Mouse (Mus musculus): ENCODE data around the gene Mrpl23.

The Mrpl23 gene

DNA sequence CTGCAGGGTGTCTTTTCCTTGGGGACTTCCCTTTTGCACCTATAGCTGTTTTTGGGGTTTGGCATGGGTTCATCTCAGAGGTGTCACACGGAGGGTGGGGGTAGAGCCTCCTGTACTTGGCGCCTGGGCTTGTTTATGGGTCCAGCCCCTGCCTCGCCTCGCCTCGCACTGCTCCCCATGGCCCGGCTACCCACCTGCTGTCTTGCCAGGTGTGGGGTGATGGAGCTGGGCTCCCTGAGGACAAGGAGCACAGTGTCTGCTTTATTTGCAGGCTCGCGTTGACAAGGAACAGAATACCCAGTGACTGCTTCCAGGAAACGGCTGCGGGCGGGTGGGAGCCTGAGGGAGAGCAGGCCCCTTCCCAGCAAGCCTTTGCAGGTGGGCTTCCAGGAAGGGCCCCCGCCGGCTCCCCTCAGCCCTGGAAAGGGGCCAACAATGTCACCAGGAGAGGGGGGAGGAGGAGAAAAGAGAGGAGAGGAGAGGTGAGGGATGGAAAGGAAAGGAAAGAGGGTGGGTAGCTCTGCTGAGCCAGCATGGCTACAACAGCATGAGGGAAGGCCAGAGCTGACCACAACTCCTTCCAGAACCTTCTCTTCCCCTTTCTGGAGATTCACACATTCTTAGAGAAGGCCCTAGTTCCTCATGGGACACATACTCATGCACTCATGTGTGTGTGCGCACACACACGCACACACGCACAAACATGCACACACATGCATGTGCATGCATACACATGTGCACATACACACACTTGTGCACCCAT, 39.2 kb downstream of the Mrpl23 start:
- in situ Hi-C loops (cut with MboI, MseI): no loop called here

DNA sequence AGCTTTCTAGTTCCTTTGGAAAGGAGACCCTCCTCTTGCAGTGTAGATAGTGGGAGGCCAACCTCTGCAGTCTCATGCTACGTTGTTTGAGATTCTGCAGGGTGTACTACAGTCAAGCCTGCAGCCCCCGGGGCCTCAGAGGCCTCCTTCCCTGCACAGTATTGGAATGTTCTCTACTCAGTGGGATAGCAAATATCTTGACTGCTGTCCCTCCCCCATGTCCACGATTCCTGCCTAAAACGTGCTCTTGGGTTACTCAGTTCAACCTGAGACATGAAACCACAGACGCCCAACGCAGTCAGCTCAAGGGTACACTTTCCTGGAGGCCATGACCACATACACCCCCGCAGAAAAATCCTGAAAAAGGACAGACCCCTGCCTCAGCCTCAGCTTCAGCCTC, 39.9 kb downstream of the Mrpl23 start:
- in situ Hi-C loops (cut with MboI, MseI): no loop called here

DNA sequence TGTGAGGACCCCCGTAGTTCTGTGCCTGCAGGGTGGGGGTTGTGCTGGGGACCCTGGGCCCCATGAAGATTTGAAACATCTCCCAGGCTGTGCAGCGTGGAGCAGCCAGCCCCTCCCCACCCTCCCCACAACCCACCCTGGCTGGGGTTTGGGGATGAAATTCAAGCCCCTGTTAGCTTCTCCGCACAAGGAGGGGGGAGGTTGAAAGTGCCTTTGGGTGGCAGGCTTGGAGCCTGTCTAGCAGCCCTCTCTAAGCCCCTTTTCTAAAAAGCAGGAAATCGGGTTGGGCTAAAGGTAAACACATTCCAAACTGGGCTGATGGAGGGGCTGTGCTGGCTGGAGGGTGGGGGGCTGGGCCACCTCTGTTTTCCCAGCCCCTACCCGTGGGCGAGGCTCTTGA, 40.5 kb downstream of the Mrpl23 start:
- in situ Hi-C loops (cut with MboI, MseI): no loop called here

DNA sequence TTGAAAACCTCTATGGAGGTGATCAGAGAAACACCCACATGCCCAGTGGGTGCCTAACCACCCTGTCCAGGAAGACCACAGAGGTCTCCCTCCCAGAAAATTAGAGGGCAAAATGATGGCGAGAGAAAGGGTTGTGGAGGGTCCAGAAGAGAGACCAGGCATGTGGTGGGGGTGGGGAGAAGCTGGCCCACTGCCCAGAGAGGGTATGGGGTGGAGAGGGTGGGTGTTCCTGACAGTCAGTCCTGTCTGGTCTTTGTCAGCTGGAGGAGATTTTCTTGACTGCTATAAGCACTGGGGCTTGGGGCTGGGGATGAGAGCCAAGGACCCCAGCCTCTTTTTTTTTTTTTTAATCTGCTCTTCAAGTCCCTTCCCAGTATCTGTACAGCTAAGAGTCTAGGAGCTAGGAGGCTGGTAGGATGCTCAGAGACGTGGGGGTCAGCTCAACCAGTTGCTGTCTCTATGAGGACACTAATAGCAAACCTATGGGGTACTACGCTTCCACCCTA, 41.7 kb downstream of the Mrpl23 start:
- in situ Hi-C loops (cut with MboI, MseI): no loop called here

DNA sequence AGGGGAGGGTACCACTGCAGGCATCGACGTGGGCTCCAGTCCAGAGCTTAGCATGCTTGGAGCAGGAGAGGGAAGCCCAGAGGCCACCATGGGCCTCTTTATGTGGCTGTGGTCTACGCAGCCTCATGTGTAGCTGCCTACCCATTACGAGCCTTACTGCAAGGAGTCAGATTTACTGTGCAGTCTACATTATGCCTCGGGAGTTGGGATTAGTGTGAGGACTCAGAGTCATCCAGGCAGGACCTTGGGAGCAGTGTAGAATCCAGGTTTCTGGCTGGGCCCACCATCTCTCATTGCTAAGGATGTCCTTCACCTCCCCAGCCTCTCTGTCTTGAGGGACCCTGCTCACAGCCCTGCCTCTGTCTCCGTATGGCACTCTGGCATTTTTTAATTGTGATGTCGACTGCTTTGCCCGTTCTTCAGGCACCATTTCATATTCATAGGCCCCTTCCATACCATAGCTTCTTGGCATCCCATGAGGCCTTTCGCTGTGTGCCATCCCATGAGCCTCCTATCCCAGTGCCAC, 42.4 kb downstream of the Mrpl23 start:
- in situ Hi-C loops (cut with MboI, MseI): no loop called here

DNA sequence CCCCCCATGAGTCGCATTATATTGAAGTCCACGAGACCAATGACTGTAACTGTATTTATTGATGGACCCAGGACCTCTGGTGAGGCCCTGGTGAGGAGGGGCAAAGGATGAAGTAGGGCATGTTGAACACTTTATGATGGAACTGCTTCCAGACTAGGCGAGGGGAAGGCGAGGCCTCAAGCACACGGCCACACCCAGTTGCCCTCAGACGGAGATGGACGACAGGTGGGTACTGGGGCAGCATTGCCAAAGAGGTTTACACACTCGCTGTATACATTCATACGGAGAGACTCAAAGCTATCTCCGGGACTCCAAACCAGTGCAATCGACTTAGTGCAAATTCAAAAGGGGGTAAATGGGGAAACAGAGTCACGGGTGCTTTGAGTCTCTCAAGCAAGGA, 43.0 kb downstream of the Mrpl23 start:
- in situ Hi-C loops (cut with MboI, MseI): no loop called here

DNA sequence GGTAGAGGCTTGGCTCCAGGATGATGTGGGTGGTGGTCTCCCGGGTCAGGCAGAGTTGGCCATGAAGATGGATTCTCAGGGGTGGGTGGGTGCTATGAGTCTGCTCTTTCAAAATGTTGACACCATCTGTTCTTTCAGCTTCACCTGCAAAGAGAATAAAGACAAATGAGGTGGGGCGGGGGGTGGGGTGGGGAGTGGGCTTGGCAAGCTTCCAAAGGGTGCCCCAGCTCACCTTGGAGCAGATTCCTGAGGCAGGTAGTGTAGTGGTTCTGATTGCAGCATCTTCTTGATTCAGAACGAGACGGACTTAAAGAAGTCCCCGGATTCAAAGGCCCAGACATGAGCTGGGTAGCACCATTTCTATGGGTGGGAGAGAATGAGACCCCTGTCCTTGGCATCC, 43.5 kb downstream of the Mrpl23 start:
- in situ Hi-C loops (cut with MboI, MseI): no loop called here

DNA sequence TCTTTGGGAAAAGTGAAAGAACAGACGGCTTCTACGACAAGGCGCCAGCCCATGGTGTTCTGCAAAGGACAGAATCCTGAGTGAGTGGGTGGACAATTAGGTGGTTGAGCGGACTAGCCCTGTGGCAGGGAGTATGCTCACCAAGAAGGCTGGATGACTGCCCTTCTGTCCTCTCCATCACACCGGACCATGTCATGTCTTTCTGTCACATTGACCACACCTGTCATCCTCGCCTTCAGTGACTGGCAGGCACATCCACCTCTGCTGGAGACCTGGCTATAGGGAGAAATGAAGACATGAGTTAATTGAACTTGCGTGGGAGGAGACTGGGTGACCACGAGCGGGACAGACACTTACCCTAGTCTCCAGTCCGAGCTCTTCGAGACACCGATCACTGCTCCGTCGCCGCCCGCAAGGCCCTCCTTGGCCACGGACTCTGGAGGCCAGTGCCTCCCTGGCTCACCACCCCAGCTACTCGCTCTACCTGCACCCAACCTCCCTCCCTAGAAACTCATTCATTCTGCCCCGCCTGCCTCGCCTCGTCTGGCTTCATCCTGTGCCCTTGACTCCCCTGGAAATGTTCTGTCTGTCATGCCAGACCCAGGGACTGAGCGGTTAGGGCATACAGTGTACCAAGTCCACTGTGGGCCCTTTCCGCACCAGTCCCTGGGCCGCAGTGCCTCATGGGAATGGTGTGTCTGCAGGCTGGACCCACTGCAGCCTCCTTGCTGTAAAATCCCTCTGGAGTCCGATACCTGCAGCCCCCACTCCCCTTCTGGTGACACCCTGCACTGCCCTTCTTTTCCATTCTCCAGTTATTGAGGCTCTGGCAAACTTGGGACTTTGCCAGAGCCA, 44.2 kb downstream of the Mrpl23 start:
- in situ Hi-C loops (cut with MboI, MseI): no loop called here

- in situ Hi-C loops (cut with MboI, MseI): no loop called here
These were observed 45.4 kb downstream of the Mrpl23 start for GRCm38 (mm10) chr7:142577806-142578423.

DNA sequence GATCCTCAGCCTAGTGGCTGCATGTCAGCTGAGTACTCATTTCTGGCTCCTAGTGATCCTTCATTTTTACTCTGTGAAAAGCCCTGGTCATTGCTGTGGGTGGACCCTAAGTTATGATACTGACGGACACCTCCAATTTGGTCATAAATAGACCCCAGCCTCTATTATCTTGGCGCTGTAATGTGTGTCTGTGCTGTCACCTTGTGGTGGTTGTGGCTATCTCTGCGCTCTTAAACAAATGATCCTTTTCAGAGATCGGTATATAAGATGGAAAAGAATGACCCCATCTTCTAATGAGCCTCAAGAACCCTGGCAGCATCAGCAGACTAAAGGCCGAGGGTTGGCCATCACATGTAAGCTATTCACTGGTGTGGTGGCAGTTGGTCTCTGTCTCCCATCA, 46.6 kb downstream of the Mrpl23 start:
- in situ Hi-C loops (cut with MboI, MseI): no loop called here

GRCm38 (mm10) chr7:142580121-142580879, 47.8 kb downstream of the Mrpl23 start:
- in situ Hi-C loops (cut with MboI, MseI): loop anchor here (5.0 kb wide), 1 partner anchor 248 kb away; no protein-coding TSS in a partner anchor

DNA sequence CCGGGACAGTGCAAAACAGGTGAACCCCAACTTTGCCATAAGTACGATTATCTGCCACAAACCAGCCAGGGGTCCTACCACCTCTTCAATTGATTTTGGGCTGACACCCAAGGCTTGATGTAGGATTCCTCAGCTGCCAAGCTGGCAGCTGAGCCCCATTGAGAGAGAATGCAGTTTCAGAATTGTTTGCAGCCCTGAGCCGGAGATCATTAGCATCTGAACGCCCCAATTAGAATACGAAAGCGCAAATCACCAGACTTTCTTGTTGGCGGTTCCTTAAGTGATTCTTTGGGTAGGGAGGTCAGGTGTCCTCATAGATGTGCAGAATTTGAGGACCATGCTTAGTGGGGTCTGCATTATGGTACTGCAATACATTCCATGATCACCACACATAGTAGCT, 48.7 kb downstream of the Mrpl23 start:
- in situ Hi-C loops (cut with MboI, MseI): loop anchor here (5.0 kb wide), 1 partner anchor 249 kb away; no protein-coding TSS in a partner anchor

GRCm38 (mm10) chr7:142581656-142582228, 49.3 kb downstream of the Mrpl23 start:
- in situ Hi-C loops (cut with MboI, MseI): loop anchor here (5.0 kb wide), 1 partner anchor 249 kb away; no protein-coding TSS in a partner anchor

- in situ Hi-C loops (cut with MboI, MseI): loop anchor here (5.0 kb wide), 2 partner anchors 143 to 253 kb away; partner anchors contain the start of gene Tnni2 (in 1 of the 2)
These were observed 52.4 kb downstream of the Mrpl23 start for GRCm38 (mm10) chr7:142584882-142585281.

DNA sequence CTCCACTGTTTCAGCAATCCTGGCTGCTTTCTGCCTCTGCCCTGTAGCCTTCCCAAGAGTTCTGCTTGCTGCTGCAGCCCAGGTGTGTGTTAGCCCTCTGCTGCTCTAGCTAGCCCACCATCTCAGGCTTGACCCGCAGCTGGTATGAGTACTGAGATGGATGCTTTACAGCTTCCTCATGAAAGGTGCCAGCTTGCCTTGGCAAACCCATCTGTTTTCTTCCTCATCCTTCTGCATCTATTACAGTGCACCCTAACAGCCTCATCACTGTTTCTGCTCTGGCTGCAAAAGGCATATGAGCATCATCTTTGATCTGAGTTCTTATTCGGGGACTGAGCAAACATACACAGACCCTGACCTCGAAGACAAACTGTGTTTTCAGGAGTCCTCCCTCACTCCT, 53.4 kb downstream of the Mrpl23 start:
- in situ Hi-C loops (cut with MboI, MseI): loop anchor here in 1 of 2 experiments (5.0 kb wide), 1 partner anchor 144 kb away; the partner anchor contains the start of gene Tnni2

DNA sequence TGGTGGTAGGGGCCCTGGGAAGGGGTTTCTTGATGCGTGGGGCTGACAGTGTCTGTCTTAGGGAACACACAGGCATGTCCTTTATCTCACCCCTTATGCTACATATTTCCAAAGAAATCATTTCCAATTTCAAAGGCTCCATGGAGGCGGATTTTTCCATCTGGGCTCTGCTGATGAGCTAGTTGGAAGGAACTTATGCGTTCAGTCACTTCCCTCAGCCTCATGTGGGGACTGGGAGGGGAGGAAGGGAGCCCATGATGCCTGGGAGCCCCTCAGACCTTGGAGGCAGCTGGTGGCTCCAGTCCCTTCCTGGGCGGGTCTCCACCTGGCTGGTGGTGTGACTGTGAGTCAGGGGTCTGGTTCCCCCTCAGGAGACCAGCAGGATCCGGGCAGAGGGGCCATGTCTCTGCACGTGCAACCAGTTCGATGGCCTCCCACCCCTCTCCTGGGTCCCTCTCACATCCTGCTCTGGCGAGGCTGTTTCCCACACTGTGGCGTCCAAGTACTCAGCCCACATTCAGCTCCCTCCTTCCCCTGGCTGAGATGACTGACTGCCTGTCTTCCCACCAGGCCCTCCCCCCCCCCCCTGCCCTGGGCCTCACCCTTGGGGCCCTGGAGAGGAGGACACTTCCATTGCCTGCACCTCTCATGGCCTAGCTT, 55.9 kb downstream of the Mrpl23 start:
- in situ Hi-C loops (cut with MboI, MseI): loop anchor here in 1 of 2 experiments (5.0 kb wide), 1 partner anchor 146 kb away; the partner anchor contains the start of gene Tnni2
